Mouse (Mus musculus) gastrocnemius, postnatal 14 days (tissue): ENCODE measurements at regions not wholly inside any gene's neighbourhood (a gene's known extent, or its start where the extent isn't known, plus 50 kb on each side); places are given as distances from the start of the nearest gene placed in this dataset.

Source experiments
- microRNA-seq, 2 experiments: library from miRNA; unstranded; fragments of <30 nt; microRNA quantifications; one replicate each; pipeline ENCODE4 v1.2.0; 2021

Small RNAs in the stretch of these regions (microRNA-seq; reads per million reads assigned to microRNA genes)
- 0 reads per million in 2 experiments for gene Gm26190
